Mouse (Mus musculus) megakaryocyte, embryonic 14.5 days (primary cell): ENCODE results near the gene Rgs7.

Experiments
- FLI1 ChIP-seq: IDR thresholded peaks from 2 replicates; pipeline ENCODE4 v1.6.1; 2012; ENCODE audit warnings: low read length, inconsistent platforms, mixed read lengths
- GATA1 ChIP-seq: IDR thresholded peaks from 3 replicates; pipeline ENCODE4 v1.6.1; 2012; ENCODE audit warnings: mixed read lengths, low read length, inconsistent platforms, borderline replicate concordance

DNA sequence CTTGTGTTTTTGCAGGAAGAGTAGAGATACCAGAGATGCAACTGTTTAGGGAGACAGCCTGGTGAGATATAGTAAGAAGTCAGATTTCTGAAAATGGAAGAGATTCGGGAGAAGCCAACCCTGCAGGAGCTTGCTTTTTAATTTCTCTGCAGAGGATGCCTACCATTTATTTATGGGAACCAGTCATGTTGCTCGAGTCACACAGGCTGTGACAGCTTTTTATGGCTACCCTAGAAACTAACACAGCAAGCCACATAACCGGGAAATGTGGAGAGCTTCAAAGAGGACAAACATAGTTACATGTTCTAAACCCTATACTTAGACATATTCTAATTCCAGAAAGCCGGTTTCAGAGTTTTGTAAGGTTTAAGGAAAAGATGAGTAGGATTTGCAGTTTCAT lies 349.2 kb downstream of the Rgs7 start:
- no peak for TF ChIP-seq GATA1
- TF ChIP-seq FLI1 = no peak
